Mouse (Mus musculus): ENCODE measurements around the gene Aars2. TPM values are rescaled to one million over a fixed set of nuclear protein-coding genes. Genes with fewer than 3 reads are reported as not detected.
A peak's percentile ranks its signal among the peaks of the same experiment; 100 is the strongest.

Gene Aars2
- polyA plus RNA-seq, 1 experiment from 2014 or later, result 25.4 TPM

- no peak for ATAC-seq (ENCODE audit: low FRiP score, low read depth)
- Histone ChIP-seq H3K4me1 (peaks cover 36% of the 10 kb centered on the region), H3K36me3 (peaks cover 19% of the 10 kb centered on the region), H3K27me3 (replicated peaks) (peaks cover 63% of the 10 kb centered on the region), H3K9me3 (no peaks in the 10 kb centered on the region), H3K9ac (peak overlapping the region; percentile 2; the same call in 1 of the 2 replicates), H3K4me3 (peak overlapping the region; percentile 18), H3K4me2 (replicated peaks) (peak overlapping the region; percentile 51), H3K27ac (no peak overlapping the region)
- 2% methylated on average over 46 of the region's 46 CpGs for WGBS
Observed at GRCm38 (mm10) chr17:45544873-45545277, 38.2 kb downstream of the Aars2 start.

DNA sequence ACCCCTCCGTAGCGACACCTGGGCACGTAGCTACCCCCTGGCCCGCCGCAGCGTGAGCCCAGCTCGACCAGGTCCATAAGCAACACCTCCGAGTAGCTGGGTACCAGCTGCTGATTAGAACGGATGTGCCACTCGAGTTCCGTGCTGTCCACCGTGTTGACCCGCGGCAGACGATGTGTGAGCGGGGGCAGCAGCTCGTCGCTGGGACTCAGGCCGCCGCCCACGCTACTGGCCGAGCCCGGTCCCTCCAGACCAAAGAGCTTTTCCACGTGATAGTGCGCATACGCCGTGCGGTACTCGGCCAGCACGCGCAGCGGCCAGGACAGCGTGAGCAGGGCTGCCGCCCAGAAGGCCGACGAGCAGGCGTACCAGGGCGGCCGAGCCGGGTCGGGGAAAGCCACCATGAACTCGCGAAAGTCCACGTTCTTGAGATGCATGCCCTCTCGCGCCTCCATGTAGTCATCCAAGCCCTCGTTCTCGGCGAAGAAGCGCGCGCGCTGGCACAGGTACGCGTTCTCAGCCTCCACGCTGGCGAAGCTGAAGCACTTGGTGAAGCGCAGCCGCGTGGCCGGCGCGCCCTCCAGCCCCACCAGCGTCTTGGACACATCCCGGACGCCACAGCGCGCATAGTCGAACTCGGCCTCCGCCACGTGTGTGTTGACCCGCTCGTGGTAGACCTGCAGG is 38.8 kb downstream of the Aars2 start:
- Histone ChIP-seq H3K36me3 (peaks cover 19% of the 10 kb centered on the region), H3K9ac (peak overlapping the region; percentile 33; the same call in 1 of the 2 replicates), H3K9me3 (no peaks in the 10 kb centered on the region), H3K4me2 (replicated peaks) (peak overlapping the region; percentile 51), H3K27me3 (replicated peaks) (peaks cover 63% of the 10 kb centered on the region), H3K27ac (no peak overlapping the region), H3K4me1 (peaks cover 41% of the 10 kb centered on the region), H3K4me3 (peak overlapping the region; percentile 18)
- WGBS, result 6% methylated on average over 74 of the region's 74 CpGs
- ATAC-seq (ENCODE audit: low FRiP score, low read depth), result no peak

GRCm38 (mm10) chr17:45546941-45547340 is 40.3 kb downstream of the Aars2 start:
- WGBS, result 62% methylated on average over 16 of the region's 16 CpGs
- H3K4me3 ChIP-seq, result no peak overlapping the region
- H3K4me2 ChIP-seq (replicated peaks), result no peak overlapping the region
- H3K4me1 ChIP-seq, result peaks cover 51% of the 10 kb centered on the region
- H3K9me3 ChIP-seq, result no peaks in the 10 kb centered on the region
- H3K9ac ChIP-seq, result no peak overlapping the region
- no peak overlapping the region for H3K27ac ChIP-seq
- H3K27me3 ChIP-seq (replicated peaks), result peaks cover 59% of the 10 kb centered on the region
- peaks cover 19% of the 10 kb centered on the region for H3K36me3 ChIP-seq
- no peak for ATAC-seq (ENCODE audit: low FRiP score, low read depth)

DNA sequence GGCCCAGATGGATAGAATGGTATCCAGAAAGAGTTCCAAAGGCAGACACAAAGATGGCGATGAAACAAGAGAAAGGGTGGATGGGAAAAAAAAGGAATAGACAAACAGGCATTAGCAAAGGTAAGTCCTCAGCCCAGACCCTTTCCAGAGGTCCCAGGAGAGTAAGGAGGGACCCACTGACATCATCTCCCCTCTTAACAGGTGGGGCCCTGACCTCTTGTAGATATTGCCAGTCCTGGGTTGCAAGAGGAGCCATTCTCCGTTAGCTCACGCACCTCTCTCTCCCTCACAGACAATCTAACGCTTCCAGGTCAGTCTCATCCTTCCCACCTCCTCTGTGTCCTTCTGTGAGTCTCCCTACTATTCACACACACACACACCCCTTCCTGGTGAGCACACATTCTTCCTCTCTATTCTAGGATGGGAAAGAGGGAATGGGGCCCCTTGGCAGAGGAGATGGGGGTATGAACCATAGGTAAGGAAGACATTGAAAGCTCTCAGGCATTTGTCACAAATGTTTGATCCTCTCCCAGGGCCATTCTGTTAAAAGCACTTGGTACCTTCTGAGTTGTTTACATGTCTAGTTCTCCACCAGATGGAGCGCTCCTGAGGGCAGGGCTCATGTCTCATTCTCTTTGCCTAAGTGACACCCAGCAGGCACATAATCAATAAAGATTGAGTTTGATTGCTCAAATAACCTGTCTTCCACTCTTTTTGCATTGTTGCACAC is 41.0 kb downstream of the Aars2 start:
- H3K4me1 ChIP-seq, result peaks cover 51% of the 10 kb centered on the region
- H3K4me3 ChIP-seq, result peak overlapping the region; percentile 79; the same call in 1 of the 2 replicates
- peaks cover 54% of the 10 kb centered on the region for H3K27me3 ChIP-seq (replicated peaks)
- H3K27ac ChIP-seq, result no peak overlapping the region
- H3K4me2 ChIP-seq (replicated peaks), result peak overlapping the region; percentile 84
- WGBS, result 80% methylated on average over 5 of the region's 5 CpGs
- H3K9ac ChIP-seq, result no peak overlapping the region
- no peaks in the 10 kb centered on the region for H3K9me3 ChIP-seq
- peaks cover 19% of the 10 kb centered on the region for H3K36me3 ChIP-seq
- no peak for ATAC-seq (ENCODE audit: low FRiP score, low read depth)

DNA sequence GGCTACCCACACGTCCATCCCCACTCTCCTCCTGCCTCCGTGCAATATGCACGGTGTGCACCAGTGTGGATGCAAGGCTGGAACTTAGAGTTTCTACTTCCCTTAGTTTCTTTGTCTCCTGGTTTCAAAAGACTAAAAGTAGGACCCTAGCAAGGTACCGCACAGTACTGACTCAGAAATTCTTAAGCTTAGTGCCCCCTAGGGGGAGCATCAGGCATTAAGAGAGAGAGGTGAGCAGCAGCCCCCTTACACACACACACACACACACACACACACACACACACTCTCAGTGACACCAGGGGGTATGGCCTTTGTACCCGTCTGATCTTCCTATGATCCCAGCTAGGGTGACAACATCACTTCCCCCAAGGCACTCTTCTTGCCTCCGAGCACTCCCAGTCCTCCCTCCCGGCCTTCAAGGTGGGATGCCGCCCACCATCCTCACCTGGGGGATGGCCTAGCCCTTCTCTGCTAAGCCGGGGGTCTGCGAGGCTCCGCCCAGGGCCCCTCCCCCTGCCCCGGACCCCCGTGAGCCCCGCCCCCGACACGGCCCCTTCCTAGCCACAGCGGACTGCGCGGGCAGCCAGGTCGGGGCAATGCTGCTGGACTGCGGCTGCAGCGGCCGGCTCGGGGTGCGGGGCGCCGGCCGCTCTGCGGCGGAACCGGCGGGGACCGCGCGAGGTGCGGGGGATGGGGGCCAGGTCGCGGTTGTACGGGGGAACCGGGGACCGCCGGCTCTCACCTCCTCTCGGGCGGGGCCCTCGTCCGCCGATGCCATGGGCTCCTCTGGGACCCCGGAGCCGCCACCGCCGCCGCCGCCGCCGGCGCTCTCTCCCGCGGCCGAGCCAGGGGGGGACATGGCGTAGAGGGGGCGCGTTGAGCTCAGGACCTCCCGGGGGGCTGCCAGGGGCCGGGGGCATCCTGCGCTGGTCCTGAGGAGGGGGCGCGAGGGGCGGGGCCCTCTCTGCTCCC is 42.2 kb downstream of the Aars2 start:
- peak overlapping the region; percentile 79 for H3K4me3 ChIP-seq
- peaks cover 19% of the 10 kb centered on the region for H3K36me3 ChIP-seq
- peaks cover 42% of the 10 kb centered on the region for H3K27me3 ChIP-seq (replicated peaks)
- peak; percentile 54 for ATAC-seq (ENCODE audit: low FRiP score, low read depth)
- H3K4me2 ChIP-seq (replicated peaks), result peak overlapping the region; percentile 84
- H3K9me3 ChIP-seq, result no peaks in the 10 kb centered on the region
- peaks cover 46% of the 10 kb centered on the region for H3K4me1 ChIP-seq
- WGBS, result 3% methylated on average over 58 of the region's 68 CpGs
- H3K9ac ChIP-seq, result peak overlapping the region; percentile 98
- peak overlapping the region; percentile 79 for H3K27ac ChIP-seq

DNA sequence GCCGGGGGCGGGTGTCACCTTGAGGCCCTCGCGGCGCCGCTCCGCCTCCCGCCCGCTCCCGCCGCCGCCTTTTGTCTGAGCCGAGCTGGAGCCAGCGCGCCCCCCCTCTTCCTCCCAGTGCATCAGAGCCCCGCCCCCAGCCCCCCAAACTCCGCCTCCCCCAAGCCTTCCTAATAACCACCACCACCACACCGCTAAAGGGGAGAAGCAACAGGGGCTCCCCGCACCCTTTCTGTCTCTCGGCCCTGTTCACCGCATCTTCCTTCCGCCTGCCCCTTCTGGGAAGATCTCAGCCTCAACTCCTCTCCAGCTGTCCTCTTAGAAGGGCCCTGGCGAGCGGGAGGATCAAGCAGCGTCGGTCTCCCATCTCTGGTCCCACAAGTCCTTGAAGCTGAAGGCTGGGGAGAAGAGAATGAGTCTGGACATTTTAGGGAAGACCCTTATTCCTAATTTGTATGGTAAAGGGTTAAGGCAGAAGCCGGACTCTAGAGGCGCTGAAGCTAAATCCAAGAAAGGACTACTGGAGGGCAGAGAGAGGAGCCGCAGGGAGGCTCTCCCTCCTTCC is 43.1 kb downstream of the Aars2 start, which contains the start of gene Tmem151b:
Gene Tmem151b, minus strand, starts transcription at position 61 of the 565 bp plus-strand sequence.
- ATAC-seq (ENCODE audit: low FRiP score, low read depth), result peak; percentile 32
- peaks cover 34% of the 10 kb centered on the region for H3K27me3 ChIP-seq (replicated peaks)
- 1% methylated on average over 25 of the region's 29 CpGs for WGBS
- peak within 1 kb of the TSS; percentile 79 for H3K4me3 ChIP-seq
- H3K36me3 ChIP-seq, result peaks cover 16% of the 10 kb centered on the region
- H3K9me3 ChIP-seq, result no peaks in the 10 kb centered on the region
- peaks cover 37% of the 10 kb centered on the region for H3K4me1 ChIP-seq
- H3K27ac ChIP-seq, result peak within 1 kb of the TSS; percentile 79
- H3K4me2 ChIP-seq (replicated peaks), result peak within 1 kb of the TSS; percentile 84
- peak within 1 kb of the TSS; percentile 98 for H3K9ac ChIP-seq

DNA sequence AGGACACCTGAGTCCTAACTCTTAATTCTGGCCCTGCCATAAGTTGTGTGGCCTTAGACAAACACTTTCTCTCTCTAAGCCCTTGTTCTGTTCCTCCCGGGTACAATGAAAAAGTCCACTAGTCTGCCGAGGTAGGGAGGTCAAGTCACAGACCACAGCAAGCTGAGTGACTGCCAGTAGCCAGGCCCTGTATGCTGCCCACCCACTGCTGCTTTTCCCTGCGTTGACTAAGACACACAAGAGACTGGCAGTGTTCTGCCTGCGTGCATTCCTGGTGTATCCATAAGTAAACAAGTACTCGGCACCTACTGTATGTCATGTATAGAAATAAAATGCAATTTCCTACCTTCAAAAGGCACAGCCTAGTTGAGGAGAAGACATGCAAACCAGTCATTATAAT is 43.6 kb downstream of the Aars2 start:
- no peak for ATAC-seq (ENCODE audit: low FRiP score, low read depth)
- Histone ChIP-seq H3K4me1 (peaks cover 31% of the 10 kb centered on the region), H3K36me3 (peaks cover 11% of the 10 kb centered on the region), H3K4me2 (replicated peaks) (peak overlapping the region; percentile 84), H3K27ac (no peak overlapping the region), H3K4me3 (peak overlapping the region; percentile 79), H3K9ac (peak overlapping the region; percentile 98; the same call in 1 of the 2 replicates), H3K9me3 (no peaks in the 10 kb centered on the region), H3K27me3 (replicated peaks) (peaks cover 29% of the 10 kb centered on the region)
- WGBS, result 35% methylated on average over 5 of the region's 5 CpGs

GRCm38 (mm10) chr17:45551249-45551796 is 44.7 kb downstream of the Aars2 start:
- peaks cover 7% of the 10 kb centered on the region for H3K36me3 ChIP-seq
- H3K9me3 ChIP-seq, result no peaks in the 10 kb centered on the region
- no peak overlapping the region for H3K4me3 ChIP-seq
- H3K4me1 ChIP-seq, result peaks cover 30% of the 10 kb centered on the region
- H3K27me3 ChIP-seq (replicated peaks), result peaks cover 20% of the 10 kb centered on the region
- ATAC-seq (ENCODE audit: low FRiP score, low read depth), result no peak
- H3K27ac ChIP-seq, result no peak overlapping the region
- no peak overlapping the region for H3K4me2 ChIP-seq (replicated peaks)
- WGBS, result 34% methylated on average over 7 of the region's 7 CpGs
- no peak overlapping the region for H3K9ac ChIP-seq

GRCm38 (mm10) chr17:45551816-45552451 is 45.3 kb downstream of the Aars2 start:
- Histone ChIP-seq H3K4me2 (replicated peaks) (no peak overlapping the region), H3K27ac (no peak overlapping the region), H3K36me3 (peaks cover under 1% of the 10 kb centered on the region), H3K27me3 (replicated peaks) (peaks cover 20% of the 10 kb centered on the region), H3K9me3 (no peaks in the 10 kb centered on the region), H3K4me1 (peaks cover 36% of the 10 kb centered on the region), H3K9ac (no peak overlapping the region), H3K4me3 (no peak overlapping the region)
- ATAC-seq (ENCODE audit: low FRiP score, low read depth), result no peak
- 5% methylated on average over 8 of the region's 8 CpGs for WGBS

- no peak for ATAC-seq (ENCODE audit: low FRiP score, low read depth)
- WGBS, result 81% methylated on average over 3 of the region's 3 CpGs
Observed at GRCm38 (mm10) chr17:45553065-45553464, 46.4 kb downstream of the Aars2 start.

GRCm38 (mm10) chr17:45554420-45554819 is 47.8 kb downstream of the Aars2 start:
- H3K4me3 ChIP-seq, result no peak overlapping the region
- H3K36me3 ChIP-seq, result no peaks in the 10 kb centered on the region
- no peak overlapping the region for H3K9ac ChIP-seq
- H3K27me3 ChIP-seq (replicated peaks), result peaks cover 12% of the 10 kb centered on the region
- peaks cover 36% of the 10 kb centered on the region for H3K4me1 ChIP-seq
- H3K27ac ChIP-seq, result no peak overlapping the region
- 57% methylated on average over 1 of the region's 1 CpGs for WGBS
- no peaks in the 10 kb centered on the region for H3K9me3 ChIP-seq
- H3K4me2 ChIP-seq (replicated peaks), result no peak overlapping the region
- ATAC-seq (ENCODE audit: low FRiP score, low read depth), result no peak

More at GRCm38 (mm10) chr17:45553065-45553464, 46.4 kb downstream of the Aars2 start:
- Histone ChIP-seq H3K27me3 (replicated peaks) (peaks cover 12% of the 10 kb centered on the region), H3K4me1 (peaks cover 41% of the 10 kb centered on the region), H3K36me3 (no peaks in the 10 kb centered on the region), H3K4me3 (no peak overlapping the region), H3K27ac (no peak overlapping the region), H3K9me3 (no peaks in the 10 kb centered on the region), H3K9ac (no peak overlapping the region), H3K4me2 (replicated peaks) (no peak overlapping the region)

Measured in neural tube, embryonic 12.5 days (tissue).